Mouse (Mus musculus): Measurements from ENCODE around the gene Rabif. TPM values are rescaled to one million over a fixed set of nuclear protein-coding genes. Genes with fewer than 3 reads are reported as not detected.

Gene Rabif
- total and polyA plus RNA-seq, 3 experiments = 12.5 to 23.4 (median 22.9) TPM

DNA sequence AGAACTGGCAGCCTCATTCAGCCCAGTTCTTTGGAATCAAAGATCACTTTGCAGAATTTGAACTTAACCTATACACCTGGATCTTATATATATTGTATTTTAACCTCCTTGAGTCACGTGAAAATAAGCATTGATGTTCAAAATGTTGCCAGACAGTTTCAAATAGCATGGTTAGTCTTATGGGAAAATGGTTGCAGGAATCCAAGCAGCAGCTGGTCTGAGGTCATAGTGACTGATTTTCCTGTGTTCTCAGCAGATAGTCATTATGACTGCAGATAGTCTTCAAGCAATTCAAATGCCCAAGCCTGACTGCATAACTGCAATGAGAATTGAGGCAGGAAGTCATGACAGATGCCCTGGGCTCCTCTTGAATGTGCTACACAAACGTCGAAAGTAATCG, 17.7 kb downstream of the Rabif start:
- in situ Hi-C loops (cut with MboI; ENCODE audit: low pct_ligation_motif_present, low pct_unique_long_range_greater_than_20kb, low sequenced_read_pairs) (no loop called here), dilution Hi-C loops (cut with MboI; ENCODE audit: extremely low pct_ligation_motif_present, extremely low pct_unique_long_range_greater_than_20kb, low sequenced_read_pairs) (no loop called here)
- Histone ChIP-seq H3K27me3 (replicated peaks) (no peaks in the 10 kb centered on the region), H3K36me3 (replicated peaks in 1 of 2; ENCODE audit: control insufficient read depth in 1 of 2, insufficient read depth in 1 of 2, low read length in 1 of 2) (peaks cover 8 to 23% of the 10 kb centered on the region in 2 experiments), H3K79me2 (replicated peaks; ENCODE audit: control insufficient read depth, extremely low read depth, insufficient read depth, poor library complexity, severe bottlenecking) (no peaks in the 10 kb centered on the region), H3K9ac (ENCODE audit: insufficient read depth, low read depth) (no peak overlapping the region), H3K4me2 (ENCODE audit: insufficient read depth, low read depth, poor library complexity, severe bottlenecking) (no peak overlapping the region), H3K4me3 (replicated peaks in 1 of 3; ENCODE audit: low read depth in 2 of 3, low read length in 2 of 3, poor library complexity in 1 of 3) (no peak overlapping the region), H3K27ac (ENCODE audit: insufficient read depth, low read depth) (no peak overlapping the region), H3K9me3 (replicated peaks; ENCODE audit: low read length) (no peaks in the 10 kb centered on the region), H3K4me1 (ENCODE audit: control insufficient read depth in 1 of 2, insufficient read depth in 2 of 2) (peaks cover 0 to 2% of the 10 kb centered on the region in 2 experiments; a peak in 1 of 4 replicates)
- TF ChIP-seq IRF4 (IDR thresholded peaks at IDR 0.05; ENCODE audit: low read depth, low read length) (no peak), CHD1 (IDR thresholded peaks at IDR 0.05; ENCODE audit: low read depth, low read length) (no peak), CHD2 (IDR thresholded peaks at IDR 0.05; ENCODE audit: low read length) (no peak), RCOR1 (conservative IDR thresholded peaks at IDR 0.05; ENCODE audit: low read depth, low read length) (no peak), TBP (conservative IDR thresholded peaks at IDR 0.05; ENCODE audit: low read depth, low read length) (no peak)
- DNase-seq (ENCODE audit: extremely low read depth) = no peak

DNA sequence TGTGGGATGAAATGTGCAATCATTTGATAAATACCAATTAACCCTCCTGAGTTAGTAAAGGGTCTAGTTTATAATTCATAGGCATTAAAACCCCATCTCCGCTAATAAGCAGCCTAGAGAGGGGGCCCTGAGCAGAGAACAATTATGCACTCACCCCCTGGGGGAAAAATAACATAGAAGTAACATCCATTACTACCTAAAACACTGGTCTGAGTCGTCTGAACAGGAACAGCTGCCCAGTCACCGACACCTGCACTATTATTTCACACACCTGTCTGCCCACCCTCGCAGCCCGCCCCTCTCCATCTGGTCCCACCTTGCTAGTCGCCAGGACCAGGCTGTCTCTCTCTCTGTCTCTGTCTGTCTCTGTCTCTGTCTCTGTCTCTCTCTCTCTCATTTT, 18.1 kb downstream of the Rabif start:
- dilution Hi-C loops (cut with MboI; ENCODE audit: extremely low pct_ligation_motif_present, extremely low pct_unique_long_range_greater_than_20kb, low sequenced_read_pairs) = no loop called here
- H3K4me3 ChIP-seq (replicated peaks in 1 of 3; ENCODE audit: low read depth in 2 of 3, low read length in 2 of 3, poor library complexity in 1 of 3) = no peak overlapping the region
- H3K27ac ChIP-seq (ENCODE audit: insufficient read depth, low read depth) = no peak overlapping the region
- no peaks in the 10 kb centered on the region for H3K79me2 ChIP-seq (replicated peaks; ENCODE audit: control insufficient read depth, extremely low read depth, insufficient read depth, poor library complexity, severe bottlenecking)
- no peak overlapping the region for H3K9ac ChIP-seq (ENCODE audit: insufficient read depth, low read depth)
- no peak overlapping the region for H3K4me2 ChIP-seq (ENCODE audit: insufficient read depth, low read depth, poor library complexity, severe bottlenecking)
- H3K36me3 ChIP-seq (replicated peaks in 1 of 2; ENCODE audit: control insufficient read depth in 1 of 2, insufficient read depth in 1 of 2, low read length in 1 of 2) = peaks cover 4 to 19% of the 10 kb centered on the region in 2 experiments
- peaks cover 0 to 2% of the 10 kb centered on the region in 2 experiments; a peak in 1 of 4 replicates for H3K4me1 ChIP-seq (ENCODE audit: control insufficient read depth in 1 of 2, insufficient read depth in 2 of 2)
- DNase-seq (ENCODE audit: extremely low read depth) = no peak
- no peaks in the 10 kb centered on the region for H3K27me3 ChIP-seq (replicated peaks)
- no peaks in the 10 kb centered on the region for H3K9me3 ChIP-seq (replicated peaks; ENCODE audit: low read length)
- TF ChIP-seq JUND (conservative IDR thresholded peaks at IDR 0.05; ENCODE audit: low read depth, low read length) = no peak
- no peak for TF ChIP-seq POLR2A (IDR thresholded peaks at IDR 0.05; ENCODE audit: low read depth, low read length)
- TF ChIP-seq IRF4 (IDR thresholded peaks at IDR 0.05; ENCODE audit: low read depth, low read length) = no peak
- no peak for TF ChIP-seq KAT2A (IDR thresholded peaks at IDR 0.05; ENCODE audit: insufficient replicate concordance, low read length)
- TF ChIP-seq ZC3H11A (IDR thresholded peaks at IDR 0.05; ENCODE audit: low read depth, low read length) = no peak
- no peak for TF ChIP-seq MAX (IDR thresholded peaks at IDR 0.05; ENCODE audit: low read length)
- in situ Hi-C loops (cut with MboI; ENCODE audit: low pct_ligation_motif_present, low pct_unique_long_range_greater_than_20kb, low sequenced_read_pairs) = no loop called here

- Histone ChIP-seq H3K36me3 (replicated peaks in 1 of 2; ENCODE audit: control insufficient read depth in 1 of 2, insufficient read depth in 1 of 2, low read length in 1 of 2) (peaks cover under 1 to 11% of the 10 kb centered on the region in 2 experiments), H3K9me3 (replicated peaks; ENCODE audit: low read length) (no peaks in the 10 kb centered on the region), H3K4me3 (replicated peaks in 1 of 3; ENCODE audit: low read depth in 2 of 3, low read length in 2 of 3, poor library complexity in 1 of 3) (no peak overlapping the region), H3K79me2 (replicated peaks; ENCODE audit: control insufficient read depth, extremely low read depth, insufficient read depth, poor library complexity, severe bottlenecking) (no peaks in the 10 kb centered on the region), H3K9ac (ENCODE audit: insufficient read depth, low read depth) (no peak overlapping the region), H3K4me2 (ENCODE audit: insufficient read depth, low read depth, poor library complexity, severe bottlenecking) (no peak overlapping the region), H3K27ac (ENCODE audit: insufficient read depth, low read depth) (no peak overlapping the region), H3K4me1 (ENCODE audit: control insufficient read depth in 1 of 2, insufficient read depth in 2 of 2) (no peaks in the 10 kb centered on the region; a peak in 1 of 4 replicates), H3K27me3 (replicated peaks) (no peaks in the 10 kb centered on the region)
- TF ChIP-seq UBTF (IDR thresholded peaks at IDR 0.05; ENCODE audit: low read depth, low read length) (no peak), SIN3A (IDR thresholded peaks at IDR 0.05; ENCODE audit: low read length) (no peak), MAZ (IDR thresholded peaks at IDR 0.05; ENCODE audit: low read depth, low read length) (no peak), CHD2 (IDR thresholded peaks at IDR 0.05; ENCODE audit: low read length) (no peak), ZKSCAN1 (IDR thresholded peaks at IDR 0.05; ENCODE audit: borderline replicate concordance, low read depth, low read length) (no peak), HCFC1 (IDR thresholded peaks at IDR 0.05; ENCODE audit: low read depth, low read length) (no peak), MEF2A (IDR thresholded peaks at IDR 0.05; ENCODE audit: borderline replicate concordance, low read depth, low read length) (no peak), POLR2A (IDR thresholded peaks at IDR 0.05; ENCODE audit: low read depth, low read length) (no peak), EP300 (IDR thresholded peaks at IDR 0.05; ENCODE audit: low read length) (no peak), USF2 (conservative IDR thresholded peaks at IDR 0.05; ENCODE audit: low read depth, low read length) (no peak), ZNF384 (IDR thresholded peaks at IDR 0.05; ENCODE audit: low read depth, low read length) (no peak), MYC (IDR thresholded peaks at IDR 0.05; ENCODE audit: low read depth, low read length) (no peak), BHLHE40 (IDR thresholded peaks at IDR 0.05; ENCODE audit: low read depth, low read length) (no peak), NELFE (IDR thresholded peaks at IDR 0.05; ENCODE audit: low read depth, low read length) (no peak)
- in situ Hi-C loops (cut with MboI; ENCODE audit: low pct_ligation_motif_present, low pct_unique_long_range_greater_than_20kb, low sequenced_read_pairs) = no loop called here
- no peak for DNase-seq (ENCODE audit: extremely low read depth)
- dilution Hi-C loops (cut with MboI; ENCODE audit: extremely low pct_ligation_motif_present, extremely low pct_unique_long_range_greater_than_20kb, low sequenced_read_pairs) = no loop called here
Observed at GRCm38 (mm10) chr1:134513312-134513860, 18.9 kb downstream of the Rabif start.
